Mouse (Mus musculus): ENCODE measurements around the gene Rps15a.

The Rps15a gene

GRCm38 (mm10) chr7:118115877-118116568 is at the start of gene Rps15a:
Rps15a (minus strand) TSS chr7:118116188.
- peak; percentile 89 for DNase-seq

GRCm38 (mm10) chr7:118163006-118163405 is 47.0 kb upstream of the Rps15a start:
- no peak for DNase-seq

GRCm38 (mm10) chr7:118160121-118160520 is 44.1 kb upstream of the Rps15a start:
- DNase-seq = no peak

- DNase-seq = peak; percentile 13
Measured at GRCm38 (mm10) chr7:118156461-118156860, 40.5 kb upstream of the Rps15a start.

- DNase-seq = no peak
Measured at GRCm38 (mm10) chr7:118154150-118154549, 38.2 kb upstream of the Rps15a start.

GRCm38 (mm10) chr7:118143602-118144001 is 27.6 kb upstream of the Rps15a start:
- DNase-seq = no peak

GRCm38 (mm10) chr7:118143123-118143522 is 27.1 kb upstream of the Rps15a start:
- no peak for DNase-seq

GRCm38 (mm10) chr7:118141271-118141670 is 25.3 kb upstream of the Rps15a start:
- no peak for DNase-seq

GRCm38 (mm10) chr7:118135128-118135527 is 19.1 kb upstream of the Rps15a start:
- no peak for DNase-seq

- DNase-seq = peak; percentile 91
Measured at GRCm38 (mm10) chr7:118129430-118130041, 13.5 kb upstream of the Rps15a start, which contains the start of gene Arl6ip1. Arl6ip1 (minus strand) TSS chr7:118129662.

- peak; percentile 22 for DNase-seq
Measured at GRCm38 (mm10) chr7:118128925-118129429, 13.0 kb upstream of the Rps15a start.

- DNase-seq = no peak
Measured at GRCm38 (mm10) chr7:118126219-118126875, 10.4 kb upstream of the Rps15a start.

- DNase-seq = no peak
Measured at GRCm38 (mm10) chr7:118125736-118126135, 9.7 kb upstream of the Rps15a start.

- DNase-seq = no peak
Measured at GRCm38 (mm10) chr7:118123512-118124411, 7.8 kb upstream of the Rps15a start.

GRCm38 (mm10) chr7:118122235-118122634 is 6.2 kb upstream of the Rps15a start:
- DNase-seq = no peak

- DNase-seq = no peak
Measured at GRCm38 (mm10) chr7:118120654-118121053, 4.7 kb upstream of the Rps15a start.

GRCm38 (mm10) chr7:118119946-118120345 is 4.0 kb upstream of the Rps15a start:
- DNase-seq = no peak

GRCm38 (mm10) chr7:118119142-118119541 is 3.2 kb upstream of the Rps15a start:
- DNase-seq = no peak

- no peak for DNase-seq
Measured at GRCm38 (mm10) chr7:118118426-118118825, 2.4 kb upstream of the Rps15a start.

GRCm38 (mm10) chr7:118117539-118118210 is 1.7 kb upstream of the Rps15a start:
- DNase-seq = no peak

GRCm38 (mm10) chr7:118116787-118117538 is 975 bp upstream of the Rps15a start:
- no peak for DNase-seq
